Mouse (Mus musculus) lung, embryonic 14.5 days (tissue): ENCODE data around the gene Emcn. TPM values are rescaled to one million over a fixed set of nuclear protein-coding genes. Genes with fewer than 3 reads are reported as not detected.
A peak's percentile ranks its signal among the peaks of the same experiment; 100 is the strongest.

Experiments used
- ATAC-seq: fragments of 200-750 bp; cut with Nextera tagmentation; 2 replicates; pipeline ENCODE4 v1.8.0; 2017; ENCODE audit warnings: mild to moderate bottlenecking, moderate TSS enrichment, moderate library complexity; ENCODE audit not compliant: insufficient read depth
- DNase-seq: peaks from one replicate; pipeline ENCODE4 v3.0.0-alpha.2; 2015
- H3K27ac ChIP-seq: fragments of 300-500 bp; sonication (generic); 2 replicates; pipeline ENCODE4 v1.5.1; 2014; ENCODE audit warnings: low read depth, mild to moderate bottlenecking, moderate library complexity
- H3K27me3 ChIP-seq: fragments of 300-500 bp; sonication (generic); 2 replicates; pipeline ENCODE4 v1.6.1; 2014; ENCODE audit warnings: low read length, control low read depth; ENCODE audit not compliant: insufficient read depth
- H3K36me3 ChIP-seq: fragments of 300-500 bp; sonication (generic); 2 replicates; pipeline ENCODE4 v1.6.1; 2014; ENCODE audit warnings: control low read depth; ENCODE audit not compliant: insufficient read depth
- H3K4me1 ChIP-seq: fragments of 300-500 bp; sonication (generic); 2 replicates; pipeline ENCODE4 v1.6.1; 2014; ENCODE audit warnings: antibody characterized with exemption, control low read depth; ENCODE audit not compliant: insufficient read depth
- H3K4me2 ChIP-seq: fragments of 300-500 bp; sonication (generic); 2 replicates; pipeline ENCODE4 v1.6.1; 2014; ENCODE audit warnings: mild to moderate bottlenecking
- H3K4me3 ChIP-seq: fragments of 300-500 bp; sonication (generic); 2 replicates; pipeline ENCODE4 v1.5.1; 2014; ENCODE audit warnings: low read depth, low read length
- H3K9ac ChIP-seq: fragments of 300-500 bp; sonication (generic); 2 replicates; pipeline ENCODE4 v1.6.1; 2014
- H3K9me3 ChIP-seq: fragments of 300-500 bp; sonication (generic); 2 replicates; pipeline ENCODE4 v1.6.1; 2016; ENCODE audit warnings: low read depth, low read length, control low read depth
- CTCF ChIP-seq: IDR thresholded peaks from 2 replicates; pipeline ENCODE4 v1.5.1; 2016; ENCODE audit warnings: antibody characterized with exemption, low read depth
- WGBS: fragments of 180-500 bp; shearing (Covaris S2); extraction: QIAGEN DNeasy Blood & Tissue Kit; methylation state at CpG from one replicate; pipeline ENCODE4 v1.1.7; 2014; 5-methylcytosine and 5-hydroxymethylcytosine counted together
- polyA plus RNA-seq: library from polyadenylated mRNA; unstranded; fragments of >200 nt; fragmentation: Nextera tagmentation; extraction: Ambion mirVana; gene quantifications from 2 replicates; pipeline ENCODE4 v1.2.1, GENCODE M21; 2014

The Emcn gene
- polyA plus RNA-seq, 1 experiment from 2014 or later = 68.9 TPM

GRCm38 (mm10) chr3:137467386-137467785 is 126.5 kb downstream of the Emcn start:
- Histone ChIP-seq H3K27me3 (no peaks in the 10 kb centered on the region), H3K4me2 (no peak overlapping the region), H3K9ac (no peak overlapping the region), H3K9me3 (no peaks in the 10 kb centered on the region), H3K36me3 (no peaks in the 10 kb centered on the region), H3K4me1 (no peaks in the 10 kb centered on the region), H3K27ac (no peak overlapping the region), H3K4me3 (no peak overlapping the region)
- no peak for DNase-seq
- no peak for TF ChIP-seq CTCF
- no peak for ATAC-seq
- WGBS = 82% methylated on average over 1 of the region's 1 CpGs

DNA sequence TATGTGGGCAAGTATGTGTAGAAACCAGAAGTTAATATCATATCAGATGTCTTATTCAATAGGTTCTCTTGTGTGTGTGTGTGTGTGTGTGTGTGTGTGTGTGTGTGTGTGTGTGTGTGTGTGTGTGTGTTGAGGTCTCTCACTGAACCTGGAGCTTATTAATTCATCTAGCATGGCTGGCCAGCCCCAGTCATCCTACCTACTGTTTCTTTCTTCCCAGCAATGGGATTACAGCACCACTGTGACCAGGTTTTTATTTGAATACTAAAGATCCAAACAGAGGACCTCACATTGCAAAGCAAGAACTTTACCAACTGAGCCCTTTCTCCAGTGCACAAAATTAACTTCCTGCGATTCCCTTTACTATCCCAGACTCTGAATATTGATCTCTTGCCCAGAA is 131.3 kb downstream of the Emcn start:
- ATAC-seq = no peak
- H3K27ac ChIP-seq = no peak overlapping the region
- 69% methylated on average over 1 of the region's 1 CpGs for WGBS
- no peaks in the 10 kb centered on the region for H3K36me3 ChIP-seq
- TF ChIP-seq CTCF = no peak
- H3K4me2 ChIP-seq = no peak overlapping the region
- no peaks in the 10 kb centered on the region for H3K27me3 ChIP-seq
- no peak for DNase-seq
- H3K4me3 ChIP-seq = no peak overlapping the region
- no peaks in the 10 kb centered on the region for H3K9me3 ChIP-seq
- no peak overlapping the region for H3K9ac ChIP-seq
- no peaks in the 10 kb centered on the region for H3K4me1 ChIP-seq

- no peak overlapping the region for H3K4me2 ChIP-seq
- H3K9me3 ChIP-seq = no peaks in the 10 kb centered on the region
- H3K4me1 ChIP-seq = 0 out of 2 replicates have a peak, but pooled peaks cover 2% of the 10 kb centered on the region
- ATAC-seq = peak; percentile 45; the same call in 1 of the 2 replicates
- no peak overlapping the region for H3K9ac ChIP-seq
- H3K27ac ChIP-seq = no peak overlapping the region
- 38% methylated on average over 7 of the region's 7 CpGs for WGBS
- no peaks in the 10 kb centered on the region for H3K27me3 ChIP-seq
- no peak for TF ChIP-seq CTCF
- H3K36me3 ChIP-seq = no peaks in the 10 kb centered on the region
- H3K4me3 ChIP-seq = no peak overlapping the region
- DNase-seq = peak; percentile 34
Measured at GRCm38 (mm10) chr3:137479761-137480339, 139.0 kb downstream of the Emcn start.

GRCm38 (mm10) chr3:137481157-137481556 is 140.3 kb downstream of the Emcn start:
- DNase-seq = no peak
- Histone ChIP-seq H3K27me3 (no peaks in the 10 kb centered on the region), H3K4me1 (0 out of 2 replicates have a peak, but pooled peaks cover 2% of the 10 kb centered on the region), H3K9me3 (no peaks in the 10 kb centered on the region), H3K4me3 (no peak overlapping the region), H3K36me3 (no peaks in the 10 kb centered on the region), H3K27ac (no peak overlapping the region), H3K4me2 (no peak overlapping the region), H3K9ac (no peak overlapping the region)
- no peak for ATAC-seq
- no peak for TF ChIP-seq CTCF
